Mouse (Mus musculus) intestine, embryonic 16.5 days (tissue): ENCODE results near the gene Olfr1278. TPM values are rescaled to one million over a fixed set of nuclear protein-coding genes. Genes with fewer than 3 reads are reported as not detected.

Experiments
- polyA plus RNA-seq: library from polyadenylated mRNA; unstranded; fragments of >200 nt; fragmentation: Nextera tagmentation; extraction: Ambion mirVana; gene quantifications from 2 replicates; pipeline ENCODE4 v1.2.1, GENCODE M21; 2015

Gene Olfr1278
- polyA plus RNA-seq, 1 experiment from 2014 or later: not detected

Other genes with a start within 250 kb of the Olfr1278 start
- gene Gm13941, start 184.2 kb upstream of the Olfr1278 start, polyA plus RNA-seq: not detected in 2 replicates
- not detected in 2 replicates for gene Gm15130, start 137.2 kb upstream of the Olfr1278 start, polyA plus RNA-seq
- gene 4930430A15Rik, start 60.5 kb upstream of the Olfr1278 start, polyA plus RNA-seq: not detected in 2 replicates
- gene Olfr1275, start 54.9 kb upstream of the Olfr1278 start, polyA plus RNA-seq: not detected in 2 replicates
- gene Olfr1276, start 35.6 kb upstream of the Olfr1278 start, polyA plus RNA-seq: not detected in 2 replicates
- not detected in 2 replicates for gene Olfr1277, start 16.0 kb upstream of the Olfr1278 start, polyA plus RNA-seq
- not detected in 2 replicates for gene Olfr1279, start 10.5 kb downstream of the Olfr1278 start, polyA plus RNA-seq
- not detected in 2 replicates for gene Olfr1280, start 23.9 kb downstream of the Olfr1278 start, polyA plus RNA-seq
- gene Olfr1281, start 36.4 kb downstream of the Olfr1278 start, polyA plus RNA-seq: not detected in 2 replicates
- not detected in 2 replicates for gene Olfr1282, start 45.9 kb downstream of the Olfr1278 start, polyA plus RNA-seq
- gene Olfr1283, start 76.7 kb downstream of the Olfr1278 start, polyA plus RNA-seq: not detected in 2 replicates
- not detected in 2 replicates for gene Olfr1284, start 85.4 kb downstream of the Olfr1278 start, polyA plus RNA-seq
- gene Olfr1286, start 133.0 kb downstream of the Olfr1278 start, polyA plus RNA-seq: not detected in 2 replicates
- not detected in 2 replicates for gene Olfr1287, start 159.0 kb downstream of the Olfr1278 start, polyA plus RNA-seq
- gene Olfr1288, start 184.0 kb downstream of the Olfr1278 start, polyA plus RNA-seq: not detected in 2 replicates
- not detected in 2 replicates for gene Olfr1289, start 190.7 kb downstream of the Olfr1278 start, polyA plus RNA-seq
- not detected in 2 replicates for gene Olfr1290, start 203.7 kb downstream of the Olfr1278 start, polyA plus RNA-seq
- not detected in 2 replicates for gene Olfr1291-ps1, start 207.0 kb downstream of the Olfr1278 start, polyA plus RNA-seq
- gene Olfr1293-ps, start 235.1 kb downstream of the Olfr1278 start, polyA plus RNA-seq: not detected in 2 replicates